Mouse (Mus musculus): ENCODE data around the gene Nuak2. TPM values are rescaled to one million over a fixed set of nuclear protein-coding genes. Genes with fewer than 3 reads are reported as not detected.

The Nuak2 gene
- polyA plus RNA-seq, 1 experiment from 2014 or later, result 57.7 TPM

DNA sequence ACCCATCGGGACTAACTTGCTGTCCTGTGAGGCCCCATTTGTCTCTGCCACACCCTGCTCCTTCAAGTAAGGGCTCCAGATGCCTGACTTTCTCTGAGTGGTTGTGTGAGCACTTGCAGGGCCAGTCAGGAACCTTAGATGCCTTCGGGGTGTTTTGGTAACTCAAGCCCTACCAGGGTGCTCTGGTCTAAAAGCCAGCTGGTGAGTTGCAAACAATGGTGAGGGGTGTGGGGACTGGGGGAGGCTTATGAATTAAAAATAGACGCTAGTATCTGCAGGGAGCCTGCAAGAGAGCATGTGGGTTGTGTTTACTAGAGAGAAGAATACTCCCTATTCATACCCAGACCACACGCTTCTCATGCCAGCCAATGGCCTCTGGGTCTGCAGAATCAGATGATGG, 59.3 kb downstream of the Nuak2 start:
- no peak overlapping the region for H3K4me3 ChIP-seq (ENCODE audit: low read depth, low read length)
- 52% methylated on average over 4 of the region's 4 CpGs for WGBS
- no peaks in the 10 kb centered on the region for H3K9me3 ChIP-seq (ENCODE audit: control insufficient read depth, low read length)
- no peak overlapping the region for H3K4me2 ChIP-seq (ENCODE audit: low read depth, low read length, severe bottlenecking)
- H3K36me3 ChIP-seq (ENCODE audit: control insufficient read depth, insufficient read depth, low read length), result no peaks in the 10 kb centered on the region; the same call in 1 of the 2 replicates
- no peak overlapping the region for H3K9ac ChIP-seq (ENCODE audit: low read length)
- ATAC-seq (replicated peaks; ENCODE audit: low FRiP score) (no peak), DNase-seq (ENCODE audit: low spot score) (no peak)
- H3K27ac ChIP-seq (ENCODE audit: low read depth, low read length), result no peak overlapping the region
- H3K4me1 ChIP-seq (replicated peaks; ENCODE audit: control insufficient read depth, insufficient read depth, low read length), result peaks cover 6% of the 10 kb centered on the region
- H3K27me3 ChIP-seq (ENCODE audit: control insufficient read depth, insufficient read depth, low read length), result no peaks in the 10 kb centered on the region

DNA sequence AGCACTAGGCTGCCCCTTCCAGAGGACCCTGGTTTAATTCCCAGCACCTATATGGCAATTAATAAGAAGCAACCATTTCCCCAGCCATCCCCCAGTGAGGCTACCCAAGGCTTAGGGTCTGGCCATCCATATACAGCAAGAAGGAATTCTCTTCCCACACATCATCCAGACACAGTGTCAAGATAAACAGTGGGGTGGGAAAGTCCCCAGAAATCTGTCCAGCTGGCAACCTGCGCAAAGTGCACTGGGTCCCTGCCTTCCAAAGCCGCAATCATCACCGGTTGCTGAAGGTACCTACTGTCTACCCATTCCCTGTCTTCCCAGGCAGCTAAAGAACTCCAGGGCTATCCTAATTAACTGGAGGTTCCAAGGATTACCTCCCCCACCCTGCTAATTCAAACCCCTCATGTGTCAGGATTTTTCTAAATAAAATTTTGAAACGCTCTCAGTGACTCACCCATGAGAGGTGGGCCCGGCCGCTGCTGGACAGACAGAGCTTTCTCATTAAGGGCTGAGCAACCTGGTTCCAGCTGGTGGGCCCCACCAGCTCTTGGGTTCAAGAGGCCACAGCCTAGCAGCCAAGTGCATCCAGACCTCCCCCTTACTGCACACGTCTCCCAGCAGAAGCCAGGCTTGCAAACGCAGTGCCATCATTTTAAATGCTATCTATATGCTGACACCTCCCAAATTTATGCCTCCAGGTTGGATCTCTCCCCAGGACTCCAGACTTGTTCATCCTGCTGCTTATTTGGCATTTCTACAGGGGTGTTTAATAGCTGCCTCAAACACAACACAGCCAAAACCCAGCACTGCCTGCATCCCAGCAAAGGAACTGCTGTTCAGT, 60.5 kb downstream of the Nuak2 start:
- no peak overlapping the region for H3K4me3 ChIP-seq (ENCODE audit: low read depth, low read length)
- WGBS, result 82% methylated on average over 8 of the region's 8 CpGs
- no peaks in the 10 kb centered on the region for H3K27me3 ChIP-seq (ENCODE audit: control insufficient read depth, insufficient read depth, low read length)
- ATAC-seq (replicated peaks; ENCODE audit: low FRiP score) (no peak), DNase-seq (ENCODE audit: low spot score) (no peak)
- no peak overlapping the region for H3K27ac ChIP-seq (ENCODE audit: low read depth, low read length)
- no peaks in the 10 kb centered on the region; the same call in 1 of the 2 replicates for H3K36me3 ChIP-seq (ENCODE audit: control insufficient read depth, insufficient read depth, low read length)
- peaks cover 6% of the 10 kb centered on the region for H3K4me1 ChIP-seq (replicated peaks; ENCODE audit: control insufficient read depth, insufficient read depth, low read length)
- H3K9ac ChIP-seq (ENCODE audit: low read length), result no peak overlapping the region
- H3K4me2 ChIP-seq (ENCODE audit: low read depth, low read length, severe bottlenecking), result no peak overlapping the region
- H3K9me3 ChIP-seq (ENCODE audit: control insufficient read depth, low read length), result no peaks in the 10 kb centered on the region

DNA sequence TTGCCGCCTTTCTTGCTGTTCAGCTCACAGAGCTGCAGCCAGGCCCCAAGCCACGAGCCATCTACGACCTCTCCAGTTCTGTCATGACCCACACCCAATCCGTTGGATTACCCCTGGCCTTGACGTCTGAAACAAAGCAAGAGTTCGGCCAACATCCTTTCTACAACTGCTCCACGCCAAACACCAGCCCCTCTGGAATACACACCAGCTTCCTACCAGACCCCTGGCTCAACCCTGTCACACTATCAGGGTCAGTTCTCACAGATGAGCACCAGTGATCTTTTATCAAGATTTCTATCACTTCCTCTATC, 61.1 kb downstream of the Nuak2 start:
- Histone ChIP-seq H3K9me3 (ENCODE audit: control insufficient read depth, low read length) (no peaks in the 10 kb centered on the region), H3K27ac (ENCODE audit: low read depth, low read length) (no peak overlapping the region), H3K4me2 (ENCODE audit: low read depth, low read length, severe bottlenecking) (no peak overlapping the region), H3K4me3 (ENCODE audit: low read depth, low read length) (no peak overlapping the region), H3K27me3 (ENCODE audit: control insufficient read depth, insufficient read depth, low read length) (no peaks in the 10 kb centered on the region), H3K36me3 (ENCODE audit: control insufficient read depth, insufficient read depth, low read length) (no peaks in the 10 kb centered on the region; the same call in 1 of the 2 replicates), H3K9ac (ENCODE audit: low read length) (no peak overlapping the region), H3K4me1 (replicated peaks; ENCODE audit: control insufficient read depth, insufficient read depth, low read length) (peaks cover 6% of the 10 kb centered on the region)
- DNase-seq (ENCODE audit: low spot score) (no peak), ATAC-seq (replicated peaks; ENCODE audit: low FRiP score) (no peak)
- WGBS, result 74% methylated on average over 7 of the region's 7 CpGs

DNA sequence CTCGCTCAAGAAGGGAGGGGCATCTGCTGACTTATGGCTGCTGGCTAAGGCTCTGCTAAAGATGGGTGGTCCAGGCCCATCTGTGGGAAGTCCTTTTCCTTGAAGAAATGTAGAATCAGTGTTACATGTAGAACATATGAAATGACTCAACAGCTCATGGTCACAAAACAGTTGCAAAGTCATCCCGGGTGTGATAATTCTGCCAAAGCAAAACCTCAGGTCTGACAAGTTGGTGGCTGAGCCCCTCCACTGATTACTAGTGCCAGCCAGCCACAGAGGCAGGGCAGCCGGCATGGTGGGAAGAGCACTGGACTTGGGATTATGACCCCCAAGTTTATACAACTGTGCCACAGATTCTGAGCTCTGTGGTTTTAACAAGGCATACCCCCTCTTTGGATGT, 61.9 kb downstream of the Nuak2 start:
- peaks cover 6% of the 10 kb centered on the region for H3K4me1 ChIP-seq (replicated peaks; ENCODE audit: control insufficient read depth, insufficient read depth, low read length)
- no peak overlapping the region for H3K4me2 ChIP-seq (ENCODE audit: low read depth, low read length, severe bottlenecking)
- H3K9ac ChIP-seq (ENCODE audit: low read length), result no peak overlapping the region
- H3K27me3 ChIP-seq (ENCODE audit: control insufficient read depth, insufficient read depth, low read length), result no peaks in the 10 kb centered on the region
- DNase-seq (ENCODE audit: low spot score), result no peak
- 88% methylated on average over 3 of the region's 3 CpGs for WGBS
- H3K9me3 ChIP-seq (ENCODE audit: control insufficient read depth, low read length), result no peaks in the 10 kb centered on the region
- no peak overlapping the region for H3K27ac ChIP-seq (ENCODE audit: low read depth, low read length)
- no peak overlapping the region for H3K4me3 ChIP-seq (ENCODE audit: low read depth, low read length)
- no peaks in the 10 kb centered on the region; the same call in 1 of the 2 replicates for H3K36me3 ChIP-seq (ENCODE audit: control insufficient read depth, insufficient read depth, low read length)
- no peak for ATAC-seq (replicated peaks; ENCODE audit: low FRiP score)

DNA sequence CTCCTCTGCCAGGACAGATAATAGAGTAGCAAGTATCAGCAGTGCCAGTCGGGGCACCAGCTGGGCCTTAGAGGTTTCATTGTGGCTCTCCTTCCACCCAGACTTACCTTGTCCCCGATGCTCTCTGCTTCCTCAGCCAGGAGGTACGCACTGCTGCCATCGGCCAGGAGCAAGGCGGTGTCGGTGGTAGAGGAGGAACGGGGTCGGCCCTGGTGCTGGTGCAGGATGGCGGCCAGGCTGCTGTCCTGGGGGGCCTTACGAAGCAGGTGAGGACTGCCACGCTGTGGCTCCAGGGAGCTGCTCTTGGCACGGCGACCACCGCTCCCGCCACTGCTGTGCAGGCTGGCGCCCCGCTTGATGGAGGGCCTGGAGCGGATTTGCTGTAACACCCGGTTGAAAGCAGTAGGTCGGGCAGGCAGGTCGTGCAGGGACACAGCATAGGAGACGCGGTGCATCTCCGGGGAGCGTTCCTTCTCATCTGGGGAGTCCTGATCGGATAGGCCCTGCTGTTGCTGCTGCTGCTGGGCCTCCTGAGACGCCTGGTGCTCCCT, 64.7 kb downstream of the Nuak2 start:
- no peak overlapping the region for H3K4me3 ChIP-seq (ENCODE audit: low read depth, low read length)
- no peaks in the 10 kb centered on the region for H3K9me3 ChIP-seq (ENCODE audit: control insufficient read depth, low read length)
- H3K4me2 ChIP-seq (ENCODE audit: low read depth, low read length, severe bottlenecking), result no peak overlapping the region
- 89% methylated on average over 27 of the region's 27 CpGs for WGBS
- no peak overlapping the region for H3K9ac ChIP-seq (ENCODE audit: low read length)
- H3K27me3 ChIP-seq (ENCODE audit: control insufficient read depth, insufficient read depth, low read length), result no peaks in the 10 kb centered on the region
- H3K27ac ChIP-seq (ENCODE audit: low read depth, low read length), result no peak overlapping the region
- ATAC-seq (replicated peaks; ENCODE audit: low FRiP score) (no peak), DNase-seq (ENCODE audit: low spot score) (peak; percentile 46)
- no peaks in the 10 kb centered on the region; the same call in 1 of the 2 replicates for H3K36me3 ChIP-seq (ENCODE audit: control insufficient read depth, insufficient read depth, low read length)
- H3K4me1 ChIP-seq (replicated peaks; ENCODE audit: control insufficient read depth, insufficient read depth, low read length), result 0 out of 2 replicates have a peak, but pooled peaks cover 5% of the 10 kb centered on the region

DNA sequence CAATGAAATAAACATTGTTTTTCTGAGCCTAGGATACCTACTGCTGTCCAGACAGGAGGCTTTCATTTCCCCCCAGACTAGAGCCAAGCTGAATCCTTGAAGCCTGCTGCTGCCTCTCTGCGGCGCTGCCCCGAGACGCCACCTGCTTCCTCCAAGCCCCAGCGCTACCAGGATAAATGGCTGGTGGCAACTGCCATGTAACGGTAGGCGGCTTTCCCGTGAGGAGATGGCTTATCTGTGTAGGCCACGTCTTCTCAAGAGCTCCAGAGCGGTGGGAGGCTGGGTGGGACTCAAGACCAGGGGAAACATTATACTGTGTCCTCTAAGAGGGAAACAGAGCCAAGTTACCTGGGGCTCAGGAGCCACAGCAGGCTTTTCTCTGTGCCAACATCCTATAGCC, 66.0 kb downstream of the Nuak2 start:
- H3K4me2 ChIP-seq (ENCODE audit: low read depth, low read length, severe bottlenecking), result no peak overlapping the region
- no peaks in the 10 kb centered on the region for H3K27me3 ChIP-seq (ENCODE audit: control insufficient read depth, insufficient read depth, low read length)
- 0 out of 2 replicates have a peak, but pooled peaks cover 5% of the 10 kb centered on the region for H3K4me1 ChIP-seq (replicated peaks; ENCODE audit: control insufficient read depth, insufficient read depth, low read length)
- no peak overlapping the region for H3K27ac ChIP-seq (ENCODE audit: low read depth, low read length)
- no peak overlapping the region for H3K4me3 ChIP-seq (ENCODE audit: low read depth, low read length)
- H3K9me3 ChIP-seq (ENCODE audit: control insufficient read depth, low read length), result no peaks in the 10 kb centered on the region
- ATAC-seq (replicated peaks; ENCODE audit: low FRiP score) (no peak), DNase-seq (ENCODE audit: low spot score) (peak; percentile 37)
- no peak overlapping the region for H3K9ac ChIP-seq (ENCODE audit: low read length)
- no peaks in the 10 kb centered on the region; the same call in 1 of the 2 replicates for H3K36me3 ChIP-seq (ENCODE audit: control insufficient read depth, insufficient read depth, low read length)
- WGBS, result 86% methylated on average over 10 of the region's 10 CpGs

Other genes starting within 250 kb of the Nuak2 start
- 10.5 and 13.6 TPM in 2 replicates for gene Mfsd4a, start 248.1 kb upstream of the Nuak2 start, polyA plus RNA-seq (2014; fragmentation: Nextera tagmentation; extraction: Ambion mirVana)
- gene Cdk18, start 176.4 kb upstream of the Nuak2 start, polyA plus RNA-seq (2014; fragmentation: Nextera tagmentation; extraction: Ambion mirVana), result 0.35 and 0.96 TPM in 2 replicates
- gene Lemd1, start 124.7 kb upstream of the Nuak2 start, polyA plus RNA-seq (2014; fragmentation: Nextera tagmentation; extraction: Ambion mirVana), result 8.1 and 12.1 TPM in 2 replicates
- gene AC124108.1, start 124.7 kb upstream of the Nuak2 start, polyA plus RNA-seq (2014; fragmentation: Nextera tagmentation; extraction: Ambion mirVana), result 4.7 and 5.6 TPM in 2 replicates
- gene Gm10188, start 86.4 kb upstream of the Nuak2 start, polyA plus RNA-seq (2014; fragmentation: Nextera tagmentation; extraction: Ambion mirVana), result not detected in 2 replicates
- gene Klhdc8a, start 17.5 kb upstream of the Nuak2 start, polyA plus RNA-seq (2014; fragmentation: Nextera tagmentation; extraction: Ambion mirVana), result 0.99 and 1.1 TPM in 2 replicates
- 13.3 and 16.1 TPM in 2 replicates for gene Tmcc2, start 75.2 kb downstream of the Nuak2 start, polyA plus RNA-seq (2014; fragmentation: Nextera tagmentation; extraction: Ambion mirVana)
- 13.6 and 15.7 TPM in 2 replicates for gene Dstyk, start 101.4 kb downstream of the Nuak2 start, polyA plus RNA-seq (2014; fragmentation: Nextera tagmentation; extraction: Ambion mirVana)
- gene Rbbp5, start 161.2 kb downstream of the Nuak2 start, polyA plus RNA-seq (2014; fragmentation: Nextera tagmentation; extraction: Ambion mirVana), result 62.0 and 67.3 TPM in 2 replicates
- gene Tmem81, start 190.1 kb downstream of the Nuak2 start, polyA plus RNA-seq (2014; fragmentation: Nextera tagmentation; extraction: Ambion mirVana), result 1.1 and 1.3 TPM in 2 replicates
- gene Cntn2, start 227.1 kb downstream of the Nuak2 start, polyA plus RNA-seq (2014; fragmentation: Nextera tagmentation; extraction: Ambion mirVana), result 15.3 and 16.9 TPM in 2 replicates